Mouse (Mus musculus): ENCODE measurements at regions not wholly inside any gene's neighbourhood (a gene's known extent, or its start where the extent isn't known, plus 50 kb on each side); places are given as distances from the start of the nearest gene placed in this dataset.

GRCm38 (mm10) chr10:38059050-38059449 is 762.5 kb downstream of the Rfpl4b start:
- H3K4me2 ChIP-seq (ENCODE audit: low read depth) = no peak overlapping the region
- H3K4me3 ChIP-seq = peak overlapping the region; percentile 12
- TF ChIP-seq POLR2AphosphoS2 (IDR thresholded peaks at IDR 0.05; ENCODE audit: insufficient read length, low read depth) (no peak), MYOD1 (IDR thresholded peaks at IDR 0.05; ENCODE audit: control insufficient read depth in 1 of 3, insufficient read length in 2 of 3, low read depth in 2 of 3) (peak in 2 of 3 experiments; percentile 45 to 66), REST (IDR thresholded peaks at IDR 0.05; ENCODE audit: insufficient read depth, insufficient read length) (no peak), MYOG (IDR thresholded peaks at IDR 0.05; ENCODE audit: control insufficient read depth in 1 of 3, insufficient read depth in 1 of 3, insufficient read length in 2 of 3, low read depth in 2 of 3) (peak in 2 of 3 experiments; percentile 60 to 73), USF1 (IDR thresholded peaks at IDR 0.05; ENCODE audit: low read depth) (no peak), E2F4 (IDR thresholded peaks at IDR 0.05; ENCODE audit: insufficient read depth) (no peak), CEBPB (IDR thresholded peaks at IDR 0.05; ENCODE audit: insufficient read depth, poor library complexity, severe bottlenecking) (no peak), TCF12 (IDR thresholded peaks at IDR 0.05; ENCODE audit: insufficient read depth, poor library complexity, severe bottlenecking) (no peak), POLR2A (IDR thresholded peaks at IDR 0.05; ENCODE audit: insufficient read length, low read depth) (no peak), MAX (IDR thresholded peaks at IDR 0.05; ENCODE audit: low read depth) (no peak), SRF (IDR thresholded peaks at IDR 0.05; ENCODE audit: control insufficient read depth, insufficient read length, low read depth) (no peak), TCF3 (IDR thresholded peaks at IDR 0.05; ENCODE audit: insufficient read length, low read depth) (no peak)
- H3K36me3 ChIP-seq (ENCODE audit: control insufficient read depth, insufficient read depth) = no peaks in the 10 kb centered on the region
- H3K27me3 ChIP-seq (ENCODE audit: control insufficient read depth, insufficient read depth, insufficient read length) = no peaks in the 10 kb centered on the region
- no peaks in the 10 kb centered on the region for H3K79me2 ChIP-seq (ENCODE audit: control insufficient read depth, insufficient read depth)
- no peak overlapping the region for H3ac ChIP-seq (ENCODE audit: control insufficient read depth, insufficient read length)

- H3K36me3 ChIP-seq (ENCODE audit: control insufficient read depth, insufficient read depth) = no peaks in the 10 kb centered on the region
- H3K27me3 ChIP-seq (ENCODE audit: control insufficient read depth, insufficient read depth, insufficient read length) = no peaks in the 10 kb centered on the region
- TF ChIP-seq POLR2A (IDR thresholded peaks at IDR 0.05; ENCODE audit: insufficient read length, low read depth) = no peak
- no peak for TF ChIP-seq POLR2AphosphoS2 (IDR thresholded peaks at IDR 0.05; ENCODE audit: insufficient read length, low read depth)
- no peak for TF ChIP-seq MYOG (IDR thresholded peaks at IDR 0.05; ENCODE audit: control insufficient read depth in 1 of 3, insufficient read depth in 1 of 3, insufficient read length in 2 of 3, low read depth in 2 of 3)
- TF ChIP-seq REST (IDR thresholded peaks at IDR 0.05; ENCODE audit: insufficient read depth, insufficient read length) = no peak
- TF ChIP-seq MAX (IDR thresholded peaks at IDR 0.05; ENCODE audit: low read depth) = no peak
- TF ChIP-seq TCF12 (IDR thresholded peaks at IDR 0.05; ENCODE audit: insufficient read depth, poor library complexity, severe bottlenecking) = no peak
- no peak for TF ChIP-seq E2F4 (IDR thresholded peaks at IDR 0.05; ENCODE audit: insufficient read depth)
- TF ChIP-seq SRF (IDR thresholded peaks at IDR 0.05; ENCODE audit: control insufficient read depth, insufficient read length, low read depth) = no peak
- TF ChIP-seq CEBPB (IDR thresholded peaks at IDR 0.05; ENCODE audit: insufficient read depth, poor library complexity, severe bottlenecking) = no peak
- TF ChIP-seq TCF3 (IDR thresholded peaks at IDR 0.05; ENCODE audit: insufficient read length, low read depth) = no peak
- no peak for TF ChIP-seq MYOD1 (IDR thresholded peaks at IDR 0.05; ENCODE audit: control insufficient read depth in 1 of 3, insufficient read length in 2 of 3, low read depth in 2 of 3)
- H3ac ChIP-seq (ENCODE audit: control insufficient read depth, insufficient read length) = no peak overlapping the region
- H3K4me2 ChIP-seq (ENCODE audit: low read depth) = no peak overlapping the region
- no peaks in the 10 kb centered on the region for H3K79me2 ChIP-seq (ENCODE audit: control insufficient read depth, insufficient read depth)
- no peak overlapping the region for H3K4me3 ChIP-seq
Measured at GRCm38 (mm10) chr10:38010452-38010851, 811.1 kb downstream of the Rfpl4b start.

- no peak overlapping the region for H3K4me3 ChIP-seq
- H3ac ChIP-seq (ENCODE audit: control insufficient read depth, insufficient read length) = no peak overlapping the region
- TF ChIP-seq POLR2AphosphoS2 (IDR thresholded peaks at IDR 0.05; ENCODE audit: insufficient read length, low read depth) (no peak), MAX (IDR thresholded peaks at IDR 0.05; ENCODE audit: low read depth) (no peak), MYOG (IDR thresholded peaks at IDR 0.05; ENCODE audit: control insufficient read depth in 1 of 3, insufficient read depth in 1 of 3, insufficient read length in 2 of 3, low read depth in 2 of 3) (no peak), REST (IDR thresholded peaks at IDR 0.05; ENCODE audit: insufficient read depth, insufficient read length) (no peak), CEBPB (IDR thresholded peaks at IDR 0.05; ENCODE audit: insufficient read depth, poor library complexity, severe bottlenecking) (no peak), USF1 (IDR thresholded peaks at IDR 0.05; ENCODE audit: low read depth) (no peak), POLR2A (IDR thresholded peaks at IDR 0.05; ENCODE audit: insufficient read length, low read depth) (no peak), E2F4 (IDR thresholded peaks at IDR 0.05; ENCODE audit: insufficient read depth) (no peak), TCF3 (IDR thresholded peaks at IDR 0.05; ENCODE audit: insufficient read length, low read depth) (no peak), MYOD1 (IDR thresholded peaks at IDR 0.05; ENCODE audit: control insufficient read depth in 1 of 3, insufficient read length in 2 of 3, low read depth in 2 of 3) (no peak), SRF (IDR thresholded peaks at IDR 0.05; ENCODE audit: control insufficient read depth, insufficient read length, low read depth) (no peak), TCF12 (IDR thresholded peaks at IDR 0.05; ENCODE audit: insufficient read depth, poor library complexity, severe bottlenecking) (no peak)
- no peaks in the 10 kb centered on the region for H3K79me2 ChIP-seq (ENCODE audit: control insufficient read depth, insufficient read depth)
- H3K27me3 ChIP-seq (ENCODE audit: control insufficient read depth, insufficient read depth, insufficient read length) = no peaks in the 10 kb centered on the region
- no peaks in the 10 kb centered on the region for H3K36me3 ChIP-seq (ENCODE audit: control insufficient read depth, insufficient read depth)
- no peak overlapping the region for H3K4me2 ChIP-seq (ENCODE audit: low read depth)
Measured at GRCm38 (mm10) chr10:37995691-37996445, 825.7 kb downstream of the Rfpl4b start.

GRCm38 (mm10) chr10:37988297-37989263 is 833.0 kb downstream of the Rfpl4b start:
- no peaks in the 10 kb centered on the region for H3K27me3 ChIP-seq (ENCODE audit: control insufficient read depth, insufficient read depth, insufficient read length)
- H3ac ChIP-seq (ENCODE audit: control insufficient read depth, insufficient read length) = no peak overlapping the region
- TF ChIP-seq MAX (IDR thresholded peaks at IDR 0.05; ENCODE audit: low read depth) (no peak), REST (IDR thresholded peaks at IDR 0.05; ENCODE audit: insufficient read depth, insufficient read length) (no peak), CEBPB (IDR thresholded peaks at IDR 0.05; ENCODE audit: insufficient read depth, poor library complexity, severe bottlenecking) (no peak), SRF (IDR thresholded peaks at IDR 0.05; ENCODE audit: control insufficient read depth, insufficient read length, low read depth) (no peak), MYOD1 (IDR thresholded peaks at IDR 0.05; ENCODE audit: control insufficient read depth in 1 of 3, insufficient read length in 2 of 3, low read depth in 2 of 3) (no peak), E2F4 (IDR thresholded peaks at IDR 0.05; ENCODE audit: insufficient read depth) (no peak), TCF3 (IDR thresholded peaks at IDR 0.05; ENCODE audit: insufficient read length, low read depth) (no peak), USF1 (IDR thresholded peaks at IDR 0.05; ENCODE audit: low read depth) (no peak), TCF12 (IDR thresholded peaks at IDR 0.05; ENCODE audit: insufficient read depth, poor library complexity, severe bottlenecking) (no peak), MYOG (IDR thresholded peaks at IDR 0.05; ENCODE audit: control insufficient read depth in 1 of 3, insufficient read depth in 1 of 3, insufficient read length in 2 of 3, low read depth in 2 of 3) (no peak), POLR2AphosphoS2 (IDR thresholded peaks at IDR 0.05; ENCODE audit: insufficient read length, low read depth) (no peak)
- H3K79me2 ChIP-seq (ENCODE audit: control insufficient read depth, insufficient read depth) = no peaks in the 10 kb centered on the region
- H3K36me3 ChIP-seq (ENCODE audit: control insufficient read depth, insufficient read depth) = no peaks in the 10 kb centered on the region
- no peak overlapping the region for H3K4me2 ChIP-seq (ENCODE audit: low read depth)
- no peak overlapping the region for H3K4me3 ChIP-seq

Data from myocyte (in vitro differentiated cells).